Mouse (Mus musculus) E14TG2a.4 (cell line): Measurements from ENCODE around the gene Bcor.

Experiments
- H3K27me3 ChIP-seq: 2 replicates; pipeline ENCODE4 v1.6.1; 2014; ENCODE audit warnings: low read length, control low read depth; ENCODE audit not compliant: insufficient read depth
- H3K36me3 ChIP-seq: 2 replicates; pipeline ENCODE4 v1.6.1; 2014; ENCODE audit warnings: low read length, control low read depth; ENCODE audit not compliant: insufficient read depth
- H3K4me1 ChIP-seq: replicated peaks from 2 replicates; pipeline ENCODE4 v1.6.1; 2014; ENCODE audit warnings: low read depth, low read length, control low read depth
- H3K4me3 ChIP-seq: replicated peaks from 2 replicates; pipeline ENCODE4 v1.5.1; 2014; ENCODE audit warnings: mild to moderate bottlenecking, low read length
- H3K9me3 ChIP-seq: 2 replicates; pipeline ENCODE4 v1.6.1; 2014; ENCODE audit warnings: low read length, control low read depth
- CTCF ChIP-seq: conservative IDR thresholded peaks from 2 replicates; pipeline ENCODE4 v1.5.1; 2014; ENCODE audit warnings: low read length
- NANOG ChIP-seq: IDR thresholded peaks from 2 replicates; pipeline ENCODE4 v1.6.1; 2014; ENCODE audit warnings: borderline replicate concordance, low read length, mixed read lengths
- POU5F1 ChIP-seq: IDR thresholded peaks from 2 replicates; pipeline ENCODE4 v1.6.1; 2014; ENCODE audit warnings: low read length, borderline replicate concordance

Bcor gene

DNA sequence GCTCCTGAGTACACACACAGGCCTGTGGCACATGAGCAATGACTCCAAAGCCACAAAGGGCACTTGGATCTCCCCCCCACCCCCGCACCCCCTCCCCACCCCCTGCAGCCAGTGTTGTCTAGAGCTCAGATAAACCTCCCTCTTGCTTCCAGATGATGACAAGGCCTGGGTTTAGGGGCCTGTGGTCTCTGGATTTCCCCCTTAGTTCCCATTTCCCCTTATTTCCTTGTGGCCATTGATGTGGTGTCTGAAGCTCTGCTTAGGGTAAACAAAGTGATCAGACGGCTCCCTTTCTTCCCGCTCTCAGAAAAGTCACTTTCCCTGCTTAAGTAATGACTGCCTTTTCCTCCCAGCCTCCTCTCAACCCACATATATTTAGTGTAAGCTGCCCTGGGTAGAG, 35.6 kb downstream of the Bcor start:
- H3K27me3 ChIP-seq: peaks cover 48% of the 10 kb centered on the region
- TF ChIP-seq POU5F1 (no peak), NANOG (no peak), CTCF (no peak)
- H3K9me3 ChIP-seq: no peaks in the 10 kb centered on the region
- no peaks in the 10 kb centered on the region for H3K36me3 ChIP-seq
- H3K4me1 ChIP-seq: peaks cover 56% of the 10 kb centered on the region
- no peak overlapping the region for H3K4me3 ChIP-seq

DNA sequence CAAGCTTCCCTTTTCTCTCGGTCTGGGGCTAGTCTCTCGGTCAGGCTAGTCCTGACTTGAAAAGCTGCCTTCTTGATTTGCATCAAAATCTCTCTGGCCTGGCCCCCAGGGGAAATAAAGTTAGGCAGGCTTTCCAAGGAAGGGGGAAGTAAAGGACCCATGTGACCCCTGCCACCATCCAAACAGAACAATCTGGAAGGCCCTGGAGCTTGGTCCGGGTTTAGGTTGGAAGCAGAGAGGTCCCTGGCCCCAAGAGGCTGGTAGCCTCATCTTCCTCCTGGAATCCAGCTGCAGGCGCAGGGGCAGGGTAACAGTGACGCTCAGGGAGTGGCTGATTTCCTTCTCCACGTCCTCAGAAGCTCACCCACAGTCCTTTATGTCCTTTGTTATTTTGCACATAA, 36.5 kb downstream of the Bcor start:
- Histone ChIP-seq H3K9me3 (no peaks in the 10 kb centered on the region), H3K4me3 (no peak overlapping the region; the same call in 1 of the 2 replicates), H3K36me3 (no peaks in the 10 kb centered on the region), H3K27me3 (peaks cover 39% of the 10 kb centered on the region), H3K4me1 (peaks cover 54% of the 10 kb centered on the region)
- TF ChIP-seq NANOG: no peak
- no peak for TF ChIP-seq CTCF
- TF ChIP-seq POU5F1: no peak

DNA sequence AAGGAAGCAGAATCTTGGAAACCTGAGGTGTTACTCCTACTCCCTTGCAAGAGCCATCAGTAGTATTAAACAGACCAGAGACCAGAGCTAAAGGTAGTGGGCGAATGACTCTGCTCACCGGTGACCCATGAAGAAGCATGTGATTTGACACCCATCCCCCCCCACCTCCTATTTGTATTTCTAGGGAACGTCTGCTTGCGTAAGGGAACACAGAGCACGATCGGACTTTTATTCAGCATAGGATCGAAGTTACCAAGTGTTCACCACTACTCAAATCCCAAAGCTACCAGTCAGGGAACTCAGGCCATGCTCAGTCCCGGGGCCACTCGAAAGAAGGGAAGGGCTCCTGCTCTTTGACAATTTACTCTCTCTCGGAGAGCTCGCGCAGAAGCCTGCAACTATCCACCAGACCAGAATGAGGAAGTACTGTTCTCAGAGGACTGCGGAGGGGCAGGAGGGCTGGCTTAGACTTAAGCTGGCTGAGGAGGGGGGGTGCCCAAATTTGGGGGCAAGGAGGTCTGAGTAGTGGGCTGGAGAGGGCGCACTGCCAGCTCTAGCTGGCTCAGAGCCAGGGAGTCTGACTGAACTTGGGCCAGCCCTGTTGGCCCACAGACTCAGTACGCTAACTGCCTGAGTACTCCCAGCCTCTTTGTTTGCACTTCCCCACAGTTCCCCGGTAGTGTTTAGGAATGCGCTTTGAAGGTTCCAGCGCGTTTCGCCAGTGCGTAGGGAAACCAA, 37.4 kb downstream of the Bcor start:
- TF ChIP-seq NANOG (no peak), CTCF (no peak), POU5F1 (no peak)
- H3K9me3 ChIP-seq: no peaks in the 10 kb centered on the region
- H3K27me3 ChIP-seq: peaks cover 35% of the 10 kb centered on the region
- H3K4me3 ChIP-seq: peak overlapping the region; percentile 39
- H3K36me3 ChIP-seq: no peaks in the 10 kb centered on the region
- H3K4me1 ChIP-seq: peaks cover 54% of the 10 kb centered on the region

DNA sequence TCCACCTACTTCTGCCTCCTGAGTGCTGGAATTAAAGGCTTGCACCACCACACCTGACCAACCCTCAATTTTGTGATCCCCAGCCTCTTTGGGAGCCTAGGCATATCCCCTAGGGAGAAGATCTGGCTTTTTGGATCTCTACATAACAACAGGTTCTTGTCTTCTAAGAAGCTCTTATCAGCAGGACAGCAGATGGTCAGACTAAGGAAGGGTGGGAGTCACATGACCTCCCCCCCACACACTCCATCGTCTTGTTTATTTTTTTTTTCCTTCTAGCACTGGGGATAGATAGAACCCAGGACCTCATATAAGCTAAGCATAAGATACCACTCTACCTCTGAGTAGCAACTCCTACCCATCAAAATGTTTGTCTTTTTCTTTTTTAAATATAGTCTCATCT, 40.7 kb downstream of the Bcor start:
- peaks cover 38% of the 10 kb centered on the region for H3K4me1 ChIP-seq
- H3K4me3 ChIP-seq: no peak overlapping the region
- TF ChIP-seq CTCF: no peak
- no peak for TF ChIP-seq POU5F1
- no peak for TF ChIP-seq NANOG
- peaks cover 10% of the 10 kb centered on the region for H3K27me3 ChIP-seq
- no peaks in the 10 kb centered on the region for H3K9me3 ChIP-seq
- H3K36me3 ChIP-seq: no peaks in the 10 kb centered on the region

DNA sequence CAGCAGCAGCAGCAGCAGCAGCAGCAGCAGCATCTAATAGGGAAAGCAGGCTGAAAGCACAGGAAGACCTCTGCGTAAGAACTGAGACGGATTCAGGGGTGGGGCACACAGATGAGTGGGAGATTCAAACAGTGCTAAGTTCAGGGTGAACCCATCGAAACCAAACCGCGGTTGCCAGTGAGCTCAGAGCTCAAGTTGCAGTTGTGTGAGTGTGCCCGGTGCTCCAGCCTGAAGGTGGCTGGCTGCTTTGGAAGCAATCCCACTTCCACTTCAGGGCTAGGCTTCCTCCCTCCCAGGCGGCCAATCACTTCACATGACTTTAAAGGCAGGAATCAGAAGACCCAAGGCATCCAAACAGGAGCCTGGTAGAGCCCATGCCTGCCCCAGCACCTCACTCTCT, 44.0 kb downstream of the Bcor start:
- Histone ChIP-seq H3K4me1 (peaks cover 25% of the 10 kb centered on the region), H3K9me3 (no peaks in the 10 kb centered on the region), H3K4me3 (no peak overlapping the region), H3K27me3 (peaks cover 5% of the 10 kb centered on the region), H3K36me3 (no peaks in the 10 kb centered on the region)
- no peak for TF ChIP-seq POU5F1
- no peak for TF ChIP-seq NANOG
- TF ChIP-seq CTCF: no peak

DNA sequence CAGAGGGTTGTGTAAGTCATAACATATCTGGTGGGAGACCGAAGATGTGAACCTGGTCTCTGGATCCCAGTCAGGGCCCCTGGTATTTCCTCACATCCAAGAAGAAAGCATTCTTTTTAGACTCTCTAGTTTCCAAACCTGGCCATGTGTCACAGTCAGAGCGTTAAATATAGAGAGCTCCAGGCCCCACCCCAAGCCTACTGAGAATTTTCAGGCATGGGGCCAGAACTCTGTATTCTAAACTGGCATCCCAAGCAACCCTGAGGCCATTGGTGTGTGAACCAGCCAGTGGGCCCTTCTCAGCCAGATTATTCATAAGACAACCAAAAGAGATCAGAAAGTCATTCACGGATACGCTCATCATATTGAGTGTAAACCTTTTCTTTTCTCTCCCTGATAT, 48.0 kb downstream of the Bcor start:
- peaks cover 25% of the 10 kb centered on the region for H3K4me1 ChIP-seq
- H3K36me3 ChIP-seq: no peaks in the 10 kb centered on the region
- TF ChIP-seq NANOG: no peak
- TF ChIP-seq POU5F1: no peak
- TF ChIP-seq CTCF: no peak
- no peak overlapping the region for H3K4me3 ChIP-seq
- H3K27me3 ChIP-seq: no peaks in the 10 kb centered on the region
- peaks cover 5% of the 10 kb centered on the region; the same call in 1 of the 2 replicates for H3K9me3 ChIP-seq

DNA sequence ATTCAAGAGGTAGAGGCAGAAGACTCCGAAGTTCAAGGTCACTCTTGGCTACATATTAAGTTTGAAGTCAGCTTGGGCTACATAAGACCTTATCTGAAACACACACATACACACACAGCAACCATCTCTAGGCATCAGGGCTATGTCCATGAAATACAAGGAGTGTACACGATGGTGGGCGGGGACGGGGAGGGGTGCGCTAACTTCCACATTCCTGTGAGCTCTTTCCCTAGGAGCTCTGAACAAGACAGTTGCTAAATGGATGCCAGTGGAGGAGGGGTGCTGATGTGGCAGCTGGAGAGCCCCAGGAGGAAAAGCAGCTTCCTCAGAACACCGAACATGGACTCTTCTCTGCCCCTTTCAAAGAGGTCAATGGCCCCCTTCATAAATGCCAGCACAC, 49.6 kb downstream of the Bcor start:
- TF ChIP-seq CTCF: no peak
- no peak for TF ChIP-seq POU5F1
- no peak for TF ChIP-seq NANOG
- H3K36me3 ChIP-seq: no peaks in the 10 kb centered on the region
- H3K9me3 ChIP-seq: peaks cover 5% of the 10 kb centered on the region; the same call in 1 of the 2 replicates
- no peaks in the 10 kb centered on the region for H3K27me3 ChIP-seq
- peaks cover 15% of the 10 kb centered on the region for H3K4me1 ChIP-seq
- H3K4me3 ChIP-seq: no peak overlapping the region

DNA sequence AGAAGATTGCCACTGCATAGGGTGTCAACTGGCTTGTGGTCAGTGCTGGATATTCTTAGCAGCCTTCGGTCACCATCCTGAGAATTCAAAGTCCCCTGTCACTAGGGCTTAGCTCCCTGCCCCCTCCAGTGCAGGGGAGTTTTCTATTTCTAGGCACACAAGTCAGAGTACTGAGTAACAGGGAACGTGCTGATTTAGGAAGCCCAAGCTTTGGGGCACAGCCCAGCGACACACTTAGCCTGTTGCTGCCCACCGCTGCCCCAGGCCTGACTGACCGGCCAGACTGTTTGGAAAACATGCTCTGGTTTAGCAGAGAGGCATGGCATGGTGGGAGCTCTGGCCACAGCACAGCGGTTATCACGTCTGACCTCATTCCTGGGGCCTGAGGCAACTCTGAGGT, 54.8 kb downstream of the Bcor start:
- no peak overlapping the region for H3K4me3 ChIP-seq
- H3K9me3 ChIP-seq: peaks cover 5% of the 10 kb centered on the region; the same call in 1 of the 2 replicates
- H3K27me3 ChIP-seq: peaks cover 2% of the 10 kb centered on the region; the same call in 1 of the 2 replicates
- H3K36me3 ChIP-seq: no peaks in the 10 kb centered on the region
- peaks cover 5% of the 10 kb centered on the region; the same call in 1 of the 2 replicates for H3K4me1 ChIP-seq
- no peak for TF ChIP-seq CTCF

DNA sequence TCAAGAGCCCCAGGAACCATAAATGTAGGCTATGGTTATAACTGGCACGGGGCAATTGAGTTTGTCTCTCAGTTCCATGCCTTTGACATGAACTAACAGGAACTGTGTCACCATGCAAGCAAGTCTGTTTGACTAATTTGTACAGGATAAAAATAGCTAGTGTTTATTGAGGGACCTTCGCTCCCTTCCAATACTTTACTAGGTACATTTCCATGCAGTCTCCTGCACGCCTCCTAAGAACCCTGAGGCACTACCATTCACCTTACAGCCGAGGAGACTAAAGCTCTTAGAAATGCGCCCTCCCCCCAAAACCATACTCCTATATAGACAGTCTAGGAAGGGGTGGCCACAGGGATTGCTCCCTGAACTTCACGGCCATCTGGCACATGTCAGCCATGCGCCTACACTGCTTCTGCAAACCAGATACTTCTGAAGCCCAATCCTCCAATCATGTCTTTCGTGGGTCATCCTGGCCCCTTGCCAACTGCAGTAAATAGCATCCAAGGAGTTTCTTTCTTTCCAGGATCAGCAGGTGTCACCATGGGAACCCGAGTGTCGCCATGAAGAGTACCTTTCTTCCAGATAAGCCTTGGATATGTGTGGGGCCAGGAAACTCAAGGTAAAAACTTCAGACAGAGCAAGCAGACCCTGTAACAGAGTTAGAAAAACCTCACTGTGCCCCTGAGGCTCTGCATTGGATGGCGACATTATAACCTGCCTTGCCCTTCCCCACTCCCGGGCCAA, 63.2 kb downstream of the Bcor start:
- H3K4me1 ChIP-seq: no peaks in the 10 kb centered on the region
- no peak overlapping the region for H3K4me3 ChIP-seq
- TF ChIP-seq POU5F1 (no peak), NANOG (no peak), CTCF (no peak)
- H3K27me3 ChIP-seq: peaks cover 73% of the 10 kb centered on the region
- H3K9me3 ChIP-seq: no peaks in the 10 kb centered on the region
- H3K36me3 ChIP-seq: no peaks in the 10 kb centered on the region
